Mouse (Mus musculus) spleen, adult 2 months (tissue): ENCODE measurements at regions not wholly inside any gene's neighbourhood (a gene's known extent, or its start where the extent isn't known, plus 50 kb on each side); places are given as distances from the start of the nearest gene placed in this dataset.

Source experiments
- DNase-seq, 2 experiments: peaks; one replicate each; pipeline versions ENCODE4 v3.0.0 to v3.0.0-alpha.2; 2012 to 2021; ENCODE audit warnings: low spot score in 2 of 2, low read depth in 1 of 2
- H3K27ac ChIP-seq: fragments of 200-500 bp; 2 replicates; pipeline ENCODE4 v1.5.1; 2012; ENCODE audit warnings: low read length, inconsistent platforms; ENCODE audit not compliant: insufficient read depth
- H3K27me3 ChIP-seq: fragments of 200-500 bp; 2 replicates; pipeline ENCODE4 v1.6.1; 2012; ENCODE audit warnings: mild to moderate bottlenecking, moderate library complexity, low read length, inconsistent platforms; ENCODE audit not compliant: control insufficient read depth, insufficient read depth
- H3K36me3 ChIP-seq: fragments of 200-500 bp; 2 replicates; pipeline ENCODE4 v1.6.1; 2012; ENCODE audit warnings: mild to moderate bottlenecking, low read length, inconsistent platforms; ENCODE audit not compliant: control insufficient read depth, insufficient read depth
- H3K4me1 ChIP-seq: fragments of 200-500 bp; 2 replicates; pipeline ENCODE4 v1.6.1; 2011; ENCODE audit warnings: inconsistent platforms; ENCODE audit not compliant: control insufficient read depth, insufficient read depth, insufficient read length
- H3K4me3 ChIP-seq: fragments of 200-500 bp; 2 replicates; pipeline ENCODE4 v1.5.1; 2011; ENCODE audit warnings: mild to moderate bottlenecking, inconsistent platforms; ENCODE audit not compliant: insufficient read depth, insufficient read length; ENCODE audit errors: extremely low read depth
- CTCF ChIP-seq: fragments of 200-500 bp; IDR thresholded peaks from 2 replicates; pipeline ENCODE4 v1.5.1; 2011; ENCODE audit warnings: mild to moderate bottlenecking, inconsistent platforms; ENCODE audit not compliant: insufficient read depth, insufficient read length, insufficient replicate concordance; ENCODE audit errors: extremely low read depth
- POLR2A ChIP-seq: fragments of 200-500 bp; IDR thresholded peaks from 2 replicates; pipeline ENCODE4 v1.6.1; 2011; ENCODE audit warnings: low read depth, low read length, inconsistent platforms
- WGBS: fragments of 180-500 bp; shearing (Covaris S2); methylation state at CpG from one replicate; pipeline ENCODE4 v1.1.7; 2018; 5-methylcytosine and 5-hydroxymethylcytosine counted together

DNA sequence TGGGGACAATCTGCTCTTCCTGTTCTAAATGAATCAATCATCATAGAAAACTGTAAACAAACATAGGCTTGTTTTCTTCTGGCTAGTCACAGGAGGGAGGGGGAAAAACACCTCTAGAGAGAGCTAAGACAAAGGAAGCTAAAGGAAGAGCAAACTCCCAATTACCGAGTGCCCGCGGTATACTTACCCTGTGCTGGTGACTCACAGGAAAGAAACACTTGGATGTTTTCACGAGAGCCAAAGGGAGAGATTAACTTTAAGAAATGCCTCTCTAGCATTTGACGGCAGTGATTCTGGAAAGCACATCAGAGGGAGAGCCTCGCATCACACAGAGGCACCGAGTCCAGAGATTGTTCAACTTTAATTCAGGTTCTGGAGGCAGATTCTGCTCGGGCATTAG, 151.0 kb downstream of the 1700017N19Rik start:
- H3K36me3 ChIP-seq: no peaks in the 10 kb centered on the region
- H3K27ac ChIP-seq: no peak overlapping the region
- no peaks in the 10 kb centered on the region for H3K27me3 ChIP-seq
- H3K4me3 ChIP-seq: no peak overlapping the region
- no peak for TF ChIP-seq POLR2A
- TF ChIP-seq CTCF: no peak
- WGBS: 42% methylated on average over 8 of the region's 8 CpGs
- H3K4me1 ChIP-seq: no peaks in the 10 kb centered on the region; the same call in 1 of the 2 replicates
- no peak for DNase-seq

DNA sequence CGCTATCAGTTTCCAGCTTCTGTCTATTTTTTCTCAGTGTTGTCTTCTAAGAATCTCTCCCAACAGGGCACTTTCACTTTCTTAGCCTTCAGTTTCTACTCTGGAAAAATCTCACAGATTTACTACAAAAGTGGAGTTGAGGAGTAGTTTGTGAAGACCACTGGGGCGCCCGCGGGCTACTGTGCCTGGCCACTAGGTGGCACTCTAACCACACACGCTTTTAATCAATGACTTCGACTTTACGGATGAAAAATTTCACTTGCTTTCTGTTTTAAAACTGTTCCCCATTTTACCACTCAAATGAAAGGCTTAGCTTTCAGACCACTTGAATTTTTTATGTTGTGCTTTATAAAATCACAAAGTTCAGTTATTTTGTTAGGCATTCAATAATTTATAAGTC, 151.8 kb downstream of the 1700017N19Rik start:
- WGBS: 5% methylated on average over 7 of the region's 7 CpGs
- Histone ChIP-seq H3K4me1 (no peaks in the 10 kb centered on the region; the same call in 1 of the 2 replicates), H3K36me3 (no peaks in the 10 kb centered on the region), H3K27ac (no peak overlapping the region), H3K4me3 (no peak overlapping the region; the same call in 1 of the 2 replicates), H3K27me3 (no peaks in the 10 kb centered on the region)
- peak; percentile 11 to 53 for DNase-seq
- TF ChIP-seq CTCF (peak; percentile 60; the same call in 1 of the 2 replicates), POLR2A (no peak)

DNA sequence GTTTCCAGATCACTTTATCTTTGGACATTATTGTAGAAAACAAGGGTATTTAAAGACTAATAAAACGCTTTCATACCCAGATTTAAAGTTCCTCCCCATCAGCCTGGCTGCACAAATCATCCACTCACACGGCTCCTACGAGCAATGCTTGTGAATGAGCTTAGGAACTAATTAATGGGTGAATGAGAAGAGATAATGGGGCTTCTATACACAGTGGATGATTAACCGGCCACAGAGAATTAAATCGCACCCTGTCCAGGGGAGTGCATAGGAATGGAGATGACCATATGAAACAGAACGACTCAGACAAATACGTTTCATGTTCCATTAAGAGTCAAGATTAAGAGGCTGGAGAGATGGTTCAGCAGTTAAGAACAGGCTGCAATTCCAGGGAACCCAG, 155.9 kb downstream of the 1700017N19Rik start:
- Histone ChIP-seq H3K27ac (no peak overlapping the region), H3K4me3 (no peak overlapping the region), H3K4me1 (no peaks in the 10 kb centered on the region; the same call in 1 of the 2 replicates), H3K36me3 (no peaks in the 10 kb centered on the region), H3K27me3 (no peaks in the 10 kb centered on the region)
- 92% methylated on average over 7 of the region's 7 CpGs for WGBS
- DNase-seq: no peak
- TF ChIP-seq POLR2A (no peak), CTCF (no peak)

DNA sequence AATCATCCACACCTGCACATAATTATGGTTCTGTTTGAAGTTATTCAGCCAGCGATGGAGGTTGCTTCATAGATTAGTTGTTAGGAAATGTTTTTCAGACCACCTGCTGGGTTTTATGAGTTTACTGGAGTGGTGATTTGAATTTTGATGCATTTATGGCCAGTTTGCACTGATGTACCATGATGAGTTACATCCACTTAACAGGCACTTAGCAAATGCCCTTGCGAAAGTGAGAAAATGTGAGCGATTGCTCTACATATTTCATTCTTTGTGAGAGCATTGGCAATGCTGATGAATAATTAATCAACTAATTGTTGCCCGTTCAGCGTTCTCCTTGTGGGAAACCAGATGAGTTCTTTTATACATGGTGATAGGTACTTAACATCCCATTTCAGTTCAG, 164.7 kb downstream of the 1700017N19Rik start:
- Histone ChIP-seq H3K4me3 (no peak overlapping the region), H3K27me3 (no peaks in the 10 kb centered on the region), H3K36me3 (no peaks in the 10 kb centered on the region), H3K4me1 (no peaks in the 10 kb centered on the region), H3K27ac (no peak overlapping the region)
- WGBS: 93% methylated on average over 5 of the region's 5 CpGs
- no peak for DNase-seq
- no peak for TF ChIP-seq CTCF
- TF ChIP-seq POLR2A: no peak

DNA sequence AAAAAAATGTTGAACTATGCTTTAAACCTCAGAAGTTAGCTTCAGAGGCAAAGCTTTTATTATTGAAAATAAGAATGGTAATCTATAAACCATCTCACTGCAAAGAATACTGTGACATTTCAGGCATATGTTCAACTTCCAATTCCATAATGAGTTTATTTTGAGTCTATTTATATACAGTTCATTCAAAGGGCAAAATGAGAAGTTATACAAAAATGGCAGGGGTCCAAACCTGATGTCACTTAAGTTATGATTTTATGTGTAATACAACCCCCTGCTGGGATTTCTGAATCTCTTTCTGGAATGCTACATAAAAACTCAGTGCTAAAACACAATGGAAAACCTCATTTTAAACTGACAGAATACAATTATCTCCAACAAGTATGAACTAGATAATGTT, 184.0 kb downstream of the 1700017N19Rik start:
- TF ChIP-seq POLR2A (no peak), CTCF (no peak)
- H3K27ac ChIP-seq: no peak overlapping the region
- no peaks in the 10 kb centered on the region for H3K36me3 ChIP-seq
- no peak for DNase-seq
- H3K27me3 ChIP-seq: no peaks in the 10 kb centered on the region
- no peaks in the 10 kb centered on the region for H3K4me1 ChIP-seq
- no peak overlapping the region for H3K4me3 ChIP-seq

DNA sequence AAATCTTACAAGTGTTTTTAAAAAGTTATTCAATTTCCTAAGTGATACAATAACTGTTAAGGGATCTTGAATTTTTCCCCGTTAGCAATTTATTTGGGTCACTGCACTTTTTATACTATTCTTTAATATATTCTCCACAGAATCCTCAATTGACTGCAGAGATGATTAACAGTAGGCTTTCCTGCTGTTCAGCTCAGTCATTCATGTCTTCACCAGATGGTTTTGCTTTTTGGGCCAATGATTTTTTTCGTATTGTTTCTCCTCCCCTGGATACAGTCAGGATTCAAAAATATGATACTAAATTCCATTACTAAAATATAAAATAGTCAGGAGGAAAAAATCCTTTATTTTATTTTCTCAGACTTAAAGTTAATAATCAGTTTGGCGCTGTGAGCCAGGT, 201.9 kb downstream of the 1700017N19Rik start:
- H3K27ac ChIP-seq: no peak overlapping the region
- H3K36me3 ChIP-seq: no peaks in the 10 kb centered on the region
- H3K27me3 ChIP-seq: no peaks in the 10 kb centered on the region
- no peaks in the 10 kb centered on the region for H3K4me1 ChIP-seq
- 86% methylated on average over 3 of the region's 3 CpGs for WGBS
- H3K4me3 ChIP-seq: no peak overlapping the region
- no peak for DNase-seq
- no peak for TF ChIP-seq CTCF
- no peak for TF ChIP-seq POLR2A

DNA sequence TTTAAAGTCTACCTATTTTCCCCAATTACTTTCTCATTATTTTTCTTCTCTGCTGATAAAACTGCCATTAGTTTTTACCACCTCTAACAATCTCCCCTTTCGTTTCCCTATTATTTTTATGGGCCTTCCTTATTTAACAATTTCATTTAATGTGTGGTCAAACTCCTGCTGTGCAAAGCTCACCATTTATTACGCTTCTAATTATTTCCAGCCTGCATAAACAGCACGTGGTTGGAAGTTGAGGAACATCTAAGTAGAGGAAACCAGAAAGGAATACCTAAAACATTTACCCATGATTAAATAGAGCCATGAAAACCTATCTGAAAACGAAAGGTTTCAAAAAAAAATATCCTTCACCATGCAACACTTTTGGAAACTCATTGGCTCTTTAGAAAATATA, 202.3 kb downstream of the 1700017N19Rik start:
- TF ChIP-seq CTCF (no peak), POLR2A (no peak)
- Histone ChIP-seq H3K4me3 (no peak overlapping the region), H3K27me3 (no peaks in the 10 kb centered on the region), H3K27ac (no peak overlapping the region), H3K36me3 (no peaks in the 10 kb centered on the region), H3K4me1 (no peaks in the 10 kb centered on the region)
- DNase-seq: no peak
- 76% methylated on average over 4 of the region's 4 CpGs for WGBS
